Mouse (Mus musculus) right cerebral cortex, postnatal 4 days (tissue): Measurements from ENCODE around the gene Igfbp5.

ENCODE experiments used
- DNase-seq: peaks from one replicate; pipeline ENCODE4 v3.0.0-alpha.2; 2022

The Igfbp5 gene

DNA sequence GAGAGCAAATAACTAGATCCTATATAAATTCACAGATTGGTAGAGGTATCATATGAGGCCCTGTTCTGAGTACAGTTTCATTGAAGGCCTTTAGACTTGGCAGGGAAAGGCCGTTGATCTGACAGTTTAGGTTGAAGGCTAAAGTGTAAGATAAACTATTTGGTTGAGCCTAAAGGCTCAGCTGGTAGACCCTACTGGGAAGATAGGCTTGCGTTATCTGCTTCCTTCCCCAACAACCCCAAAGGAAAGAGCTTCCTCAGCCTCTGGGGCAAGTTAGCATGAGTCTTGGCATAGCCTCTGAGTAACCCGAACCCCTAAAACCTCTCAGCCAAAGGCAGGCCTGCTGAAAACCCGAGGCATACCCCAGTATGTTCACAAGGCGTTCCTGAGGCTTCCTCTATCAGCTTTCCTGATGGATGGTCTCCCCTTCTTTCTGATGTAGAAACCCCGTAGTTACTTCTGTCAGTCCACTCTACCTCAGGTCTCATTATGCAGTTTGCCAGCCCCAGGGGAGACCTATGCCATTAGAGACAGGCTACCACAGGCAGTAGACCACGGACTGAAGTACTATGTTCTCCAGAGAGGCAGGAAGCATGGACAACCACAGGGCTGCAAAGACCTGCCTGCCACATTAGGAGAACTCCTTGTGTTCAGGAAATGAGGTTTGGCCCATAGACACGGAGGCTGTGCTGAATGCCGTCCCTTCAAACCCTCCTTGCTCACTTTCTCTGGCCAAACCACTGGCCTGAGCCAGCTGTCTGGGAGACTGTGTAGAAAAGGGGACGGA, 6.1 kb downstream of the Igfbp5 start:
- no peak for DNase-seq

- no peak for DNase-seq
These were observed 7.3 kb downstream of the Igfbp5 start for GRCm38 (mm10) chr1:72867346-72867745.

DNA sequence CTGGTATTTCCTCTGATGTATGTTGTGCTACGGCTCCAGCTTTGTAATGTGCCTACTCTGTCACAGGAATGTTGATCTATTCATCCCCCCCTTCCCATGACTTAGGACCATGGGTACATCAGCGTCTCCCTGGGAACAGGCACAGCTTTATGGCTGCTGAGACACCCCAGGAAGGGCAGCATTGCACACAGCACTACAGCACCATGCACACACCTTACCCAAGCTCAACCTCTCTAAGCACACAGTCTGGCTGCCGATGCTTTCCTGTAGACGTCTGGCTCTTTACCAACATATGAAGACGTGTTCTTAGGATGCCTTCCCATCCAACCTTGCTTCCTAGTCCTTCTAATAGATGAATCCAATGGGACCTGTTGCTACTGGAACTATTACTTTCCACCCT, 8.3 kb downstream of the Igfbp5 start:
- no peak for DNase-seq

DNA sequence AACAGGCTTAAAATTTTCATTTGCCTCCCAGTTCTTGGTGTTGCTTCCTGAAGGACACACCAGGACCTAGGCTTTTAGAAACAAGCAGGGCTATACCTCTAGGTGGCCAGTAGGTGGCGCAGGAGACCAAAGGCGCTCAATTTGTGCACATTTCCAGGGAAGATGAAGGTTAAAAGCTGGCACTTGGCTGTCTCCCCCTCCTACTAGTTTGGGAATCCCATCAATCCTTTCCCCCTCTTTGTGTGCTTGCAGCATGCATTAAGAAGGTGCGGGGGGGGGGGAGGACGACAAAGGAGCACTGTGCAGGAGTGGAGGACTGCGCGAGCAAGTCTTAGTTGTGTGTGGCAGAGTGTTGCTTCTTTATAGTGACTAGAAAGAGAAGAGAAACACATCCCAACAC, 8.8 kb downstream of the Igfbp5 start:
- DNase-seq: peak; percentile 93

DNA sequence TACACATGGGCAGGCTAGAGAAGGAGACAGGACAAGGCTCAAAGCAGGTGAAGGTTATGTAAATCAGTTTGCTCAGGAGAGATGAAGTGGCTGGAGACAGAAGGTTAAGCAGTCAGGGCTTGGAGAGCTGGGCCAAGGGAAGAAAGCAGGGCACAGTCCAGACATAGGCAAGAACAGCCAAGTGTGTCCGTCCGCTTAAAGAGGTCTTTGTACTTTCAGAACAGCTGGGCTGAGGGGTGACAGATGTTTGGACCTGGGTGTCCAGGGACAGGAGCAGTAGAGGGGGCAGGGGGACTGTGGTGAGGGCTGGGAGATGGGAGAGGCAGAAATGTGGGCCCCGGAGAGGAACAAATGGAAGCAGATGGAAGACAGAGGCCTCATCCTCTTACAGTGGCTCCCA, 10.4 kb downstream of the Igfbp5 start:
- DNase-seq: no peak

- no peak for DNase-seq
These were observed 11.0 kb downstream of the Igfbp5 start for GRCm38 (mm10) chr1:72863692-72864091.

DNA sequence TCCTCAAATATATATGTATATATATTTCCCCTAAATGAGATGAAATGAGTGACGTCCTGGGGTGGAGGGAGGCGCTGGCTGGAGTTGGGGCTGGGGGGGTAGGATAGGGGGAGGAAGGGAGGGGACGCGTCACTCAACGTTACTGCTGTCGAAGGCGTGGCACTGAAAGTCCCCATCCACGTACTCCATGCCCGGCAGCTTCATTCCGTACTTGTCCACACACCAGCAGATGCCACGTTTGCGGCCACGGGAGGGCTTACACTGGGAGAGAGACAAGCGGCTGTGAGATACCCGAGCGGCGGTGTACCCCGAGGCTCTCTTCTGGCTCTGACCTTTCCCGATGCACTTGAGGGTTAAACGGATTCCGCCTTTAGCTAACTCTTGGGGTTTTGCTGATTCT, 12.4 kb downstream of the Igfbp5 start:
- DNase-seq: no peak

DNA sequence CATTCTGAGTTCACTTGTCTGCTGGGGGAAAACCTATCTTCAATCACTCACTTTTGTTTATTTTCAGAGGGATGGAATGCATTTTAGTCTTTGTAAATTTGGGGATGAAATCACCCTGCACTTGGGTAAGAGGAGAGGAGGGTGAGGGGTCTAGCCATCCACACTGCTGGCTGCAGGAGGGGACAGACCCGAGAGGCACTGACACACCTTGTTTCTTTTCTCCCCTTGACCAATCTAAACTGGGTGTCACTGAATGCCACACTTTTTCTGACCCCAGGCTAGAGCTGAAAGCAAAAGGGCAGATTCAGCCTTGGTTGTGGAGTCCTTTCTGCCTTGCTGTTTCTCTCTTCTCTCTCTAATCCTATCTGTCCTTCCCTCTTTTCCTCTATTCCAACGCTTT, 13.0 kb downstream of the Igfbp5 start:
- no peak for DNase-seq

DNA sequence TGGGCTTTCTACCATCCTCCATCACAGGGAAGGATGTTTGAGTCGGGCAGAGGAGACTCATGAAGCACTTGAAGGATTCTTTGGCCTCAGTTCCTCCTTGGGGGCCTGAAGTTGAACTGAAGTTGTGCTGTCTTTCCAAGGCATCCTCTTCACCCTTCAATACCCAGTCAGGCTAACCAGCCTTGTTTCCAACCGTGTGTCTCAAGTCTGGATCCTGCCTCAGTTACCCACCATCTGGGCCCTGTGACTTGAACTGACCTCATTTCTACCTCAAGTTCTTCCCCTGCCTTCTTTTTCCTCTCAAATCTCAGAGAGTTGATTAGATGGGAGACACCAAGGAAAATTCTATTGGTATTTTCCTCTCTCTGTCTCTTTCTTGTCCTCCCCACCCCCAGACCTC, 14.2 kb downstream of the Igfbp5 start:
- DNase-seq: no peak

DNA sequence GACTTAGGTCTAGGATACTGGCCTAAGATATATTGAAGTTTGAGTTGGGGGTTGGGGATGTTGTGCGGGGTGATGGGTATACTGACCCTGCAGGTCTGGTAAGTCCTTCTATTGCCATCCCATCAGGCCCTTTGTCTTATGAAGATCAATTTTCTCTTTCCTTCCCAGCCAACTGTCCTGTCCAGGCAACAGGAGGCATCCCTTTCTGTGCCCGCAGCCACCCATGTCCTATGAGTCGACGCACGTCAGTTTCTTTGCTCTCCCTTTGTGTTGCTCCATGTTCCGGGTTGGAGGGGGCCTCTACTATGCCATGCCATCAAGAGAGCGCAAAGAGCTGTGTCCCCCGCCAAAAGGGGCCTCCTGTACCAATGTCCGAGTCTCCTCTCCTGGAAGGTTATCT, 14.7 kb downstream of the Igfbp5 start:
- DNase-seq: no peak

DNA sequence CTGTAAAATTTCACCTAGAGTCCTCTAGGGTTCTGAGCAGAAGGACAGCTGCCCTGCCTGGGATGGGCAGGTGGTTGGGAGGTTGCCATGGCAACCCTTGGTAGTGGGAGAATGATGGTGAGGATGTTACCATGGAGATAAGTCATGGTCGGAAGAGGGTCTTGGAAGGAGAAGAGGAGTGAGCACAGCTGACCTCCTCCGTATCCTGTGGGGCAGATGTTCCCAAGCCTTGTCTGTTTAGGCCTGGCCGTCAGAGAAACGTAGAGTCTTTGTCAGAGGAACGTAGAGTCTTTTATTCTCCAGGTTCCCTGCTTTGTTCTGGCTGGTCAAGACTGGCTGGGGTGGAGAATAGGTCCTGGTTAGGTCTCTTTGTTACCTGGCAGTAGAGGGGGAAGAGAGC, 15.8 kb downstream of the Igfbp5 start:
- DNase-seq: no peak

DNA sequence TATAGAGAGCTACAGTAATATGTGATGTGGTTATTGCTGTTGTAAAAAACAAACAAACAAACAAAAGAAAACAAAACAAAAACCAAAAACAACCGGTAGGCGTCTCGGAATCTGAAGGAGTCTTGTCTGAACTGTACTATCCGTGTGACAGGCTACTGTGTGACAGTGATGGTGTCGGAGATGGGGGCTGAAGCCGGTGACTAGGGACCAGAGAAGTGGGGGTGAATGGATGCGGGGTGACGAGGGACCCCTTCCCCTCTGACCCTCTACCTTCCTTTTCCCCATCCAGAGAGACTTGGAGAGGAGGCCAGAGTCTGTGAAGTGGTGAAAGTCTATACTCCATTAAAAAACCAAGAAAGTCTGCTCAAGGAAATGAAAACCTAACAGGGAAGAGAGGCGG, 16.4 kb downstream of the Igfbp5 start:
- no peak for DNase-seq

- no peak for DNase-seq
These were observed 17.1 kb downstream of the Igfbp5 start for GRCm38 (mm10) chr1:72857631-72858030.

DNA sequence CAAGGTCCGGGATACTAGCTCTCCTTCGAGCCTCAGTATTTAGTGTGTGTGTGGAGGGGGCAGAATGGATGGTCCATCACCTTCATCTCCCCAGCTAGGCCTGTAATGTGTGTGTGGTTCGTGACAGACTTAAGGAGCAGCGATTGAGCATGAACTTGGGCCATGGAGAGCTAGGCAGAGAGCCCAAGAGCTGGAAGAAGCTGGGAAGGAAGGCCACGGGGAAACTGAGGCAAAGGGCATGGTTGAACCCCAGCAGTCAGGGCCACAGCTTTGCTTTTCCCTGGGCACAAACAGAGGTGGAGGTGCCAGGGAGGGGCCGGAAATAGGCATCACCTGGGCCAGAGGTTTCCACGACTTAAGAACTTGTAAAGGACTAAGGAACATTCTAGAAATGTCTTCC, 17.5 kb downstream of the Igfbp5 start:
- no peak for DNase-seq

DNA sequence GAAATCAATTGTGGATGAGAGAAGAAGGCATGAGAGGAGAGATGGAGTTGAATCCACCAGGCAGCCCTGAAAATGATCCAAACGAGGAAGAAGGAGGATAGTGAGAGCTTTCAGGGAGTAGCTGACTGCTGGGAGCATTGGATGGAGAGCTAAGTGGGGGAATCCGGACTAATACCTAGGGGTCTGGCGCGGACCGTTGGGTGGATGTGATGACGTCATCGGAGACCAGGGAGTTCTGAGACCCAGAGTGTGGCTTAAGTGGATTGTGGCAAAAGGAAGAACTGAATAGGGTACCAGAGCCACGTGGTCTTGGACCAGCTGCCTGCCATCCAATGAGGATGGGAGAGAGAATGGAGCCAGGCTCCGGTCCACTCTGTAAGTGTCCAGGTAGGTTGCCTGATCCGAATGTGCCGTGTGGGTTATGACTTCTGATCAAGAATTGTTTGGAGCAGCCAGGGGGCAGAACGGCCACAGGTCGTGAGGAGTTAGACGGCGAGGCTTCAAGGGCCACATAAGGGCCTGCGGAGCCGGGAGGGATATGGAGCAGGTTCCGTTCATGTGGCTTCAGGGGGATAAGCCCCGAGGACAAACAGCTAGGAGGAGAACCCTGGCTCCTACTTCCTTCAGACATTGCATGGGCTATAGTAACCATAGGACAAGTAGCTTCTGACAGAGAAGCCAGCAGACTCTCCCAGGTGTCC, 18.3 kb downstream of the Igfbp5 start:
- no peak for DNase-seq

DNA sequence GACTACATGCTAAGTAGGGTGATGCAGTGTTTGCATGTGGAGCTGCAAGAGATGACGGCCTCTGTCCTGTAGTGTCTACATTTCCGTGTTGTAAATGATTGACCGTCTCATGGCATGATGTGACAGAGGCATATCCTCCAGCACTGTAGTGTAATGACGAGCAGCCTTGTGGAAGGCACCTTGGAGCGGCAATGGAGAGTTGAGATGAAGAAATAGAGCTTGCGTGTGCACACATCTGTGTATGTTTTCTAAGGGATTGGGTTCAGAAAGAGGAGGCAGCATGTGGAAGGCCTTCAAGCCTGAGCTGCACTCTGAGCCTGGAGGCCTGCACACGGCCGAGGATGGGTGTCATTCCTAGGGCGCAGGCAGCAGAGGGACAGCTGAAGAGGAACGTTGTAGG, 19.0 kb downstream of the Igfbp5 start:
- no peak for DNase-seq

GRCm38 (mm10) chr1:72854337-72855237, 20.1 kb downstream of the Igfbp5 start:
- DNase-seq: no peak

DNA sequence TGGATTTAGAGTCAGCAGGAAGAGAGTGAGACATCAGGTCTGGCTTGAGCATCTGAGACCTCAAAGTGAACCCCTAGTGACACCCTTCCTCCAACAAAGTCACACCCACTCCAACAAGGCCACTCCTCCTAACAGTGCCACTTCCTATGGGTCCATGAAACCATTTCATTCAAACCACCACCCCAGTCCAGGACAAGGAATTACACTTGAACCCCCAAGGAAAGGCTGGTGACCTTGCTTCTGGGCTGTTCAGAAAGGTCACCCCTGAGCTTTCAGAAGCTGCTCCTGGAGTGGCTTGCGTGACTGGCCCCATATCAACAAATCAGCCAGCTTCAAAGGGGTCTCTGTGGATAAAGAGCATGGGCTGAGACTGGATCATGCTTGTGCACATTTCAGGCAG, 20.9 kb downstream of the Igfbp5 start:
- no peak for DNase-seq

- no peak for DNase-seq
These were observed 25.6 kb downstream of the Igfbp5 start for GRCm38 (mm10) chr1:72849037-72849436.

- no peak for DNase-seq
These were observed 26.8 kb downstream of the Igfbp5 start for GRCm38 (mm10) chr1:72847849-72848380.

- no peak for DNase-seq
These were observed 30.0 kb downstream of the Igfbp5 start for GRCm38 (mm10) chr1:72844675-72845074.

- no peak for DNase-seq
These were observed 31.8 kb downstream of the Igfbp5 start for GRCm38 (mm10) chr1:72842666-72843459.
